In genomic region chr9:77175870-77176269, GRCm38 (mm10) we compare ENCODE assay signal across 17 mouse cellular contexts.
"Had no signal": no experiment of that assay in that cellular context is flagged by ENCODE, and none has a peak within 500 bp of the region (broad histone marks: within the 10 kb centered on the region; RNA-seq: fewer than 3 reads in every experiment).

No protein-coding gene starts in this region.

- DNase-seq: kidney, postnatal 10 days; kidney, postnatal 4 days; liver; liver, embryonic 13.5 days; liver, postnatal 0 days; lung, postnatal 14 days; retina, postnatal 1 day; right cerebral cortex, postnatal 4 days; spleen, adult 18-20 months; thymus, postnatal 36 days had no signal

- H3K27ac ChIP-seq: layer of hippocampus, adult 2 months; limb, embryonic 12.5 days; liver, embryonic 13.5 days; lung, embryonic 15.5 days; macrophage; neural tube, embryonic 13.5 days; stomach, embryonic 15.5 days had no signal

- H3K4me3 ChIP-seq: layer of hippocampus, adult 2 months; limb, embryonic 12.5 days; liver, embryonic 13.5 days; lung, embryonic 15.5 days; megakaryocyte, embryonic 14.5 days; neural tube, embryonic 13.5 days; stomach, embryonic 15.5 days had no signal

- H3K9ac ChIP-seq: limb, embryonic 12.5 days; liver, embryonic 13.5 days; liver, postnatal 0 days; lung, embryonic 15.5 days; neural tube, embryonic 13.5 days; stomach, embryonic 15.5 days had no signal

- ATAC-seq: liver, postnatal 0 days had no signal

- H3K36me3 ChIP-seq: limb, embryonic 12.5 days; liver, embryonic 13.5 days; lung, embryonic 15.5 days; neural tube, embryonic 13.5 days; stomach, embryonic 15.5 days had no signal

- H3K4me2 ChIP-seq: limb, embryonic 12.5 days; liver, embryonic 13.5 days; lung, embryonic 15.5 days; neural tube, embryonic 13.5 days; stomach, embryonic 15.5 days had no signal

- H3K4me1 ChIP-seq: limb, embryonic 12.5 days; liver, embryonic 13.5 days; lung, embryonic 15.5 days; neural tube, embryonic 13.5 days; stomach, embryonic 15.5 days had no signal

- H3K9me3 ChIP-seq: limb, embryonic 12.5 days; liver, embryonic 13.5 days; lung, embryonic 15.5 days; megakaryocyte, embryonic 14.5 days; neural tube, embryonic 13.5 days; stomach, embryonic 15.5 days had no signal

- H3K27me3 ChIP-seq: limb, embryonic 12.5 days; liver, embryonic 13.5 days; lung, embryonic 15.5 days; megakaryocyte, embryonic 14.5 days; neural tube, embryonic 13.5 days; stomach, embryonic 15.5 days had no signal
